Mouse (Mus musculus) MEL (cell line): ENCODE data around the gene Erp29. TPM values are rescaled to one million over a fixed set of nuclear protein-coding genes. Genes with fewer than 3 reads are reported as not detected.

Source experiments
- DNase-seq: peaks from one replicate; pipeline ENCODE4 v3.0.0; 2011; ENCODE audit warnings: low read depth, low spot score
- H3K27ac ChIP-seq: 2 replicates; pipeline ENCODE4 v1.5.1; 2012; ENCODE audit warnings: low read depth, mild to moderate bottlenecking, control low read depth, low read length, moderate library complexity; ENCODE audit not compliant: control insufficient read depth
- H3K27me3 ChIP-seq, 2 experiments: fragments of 150-350 bp in 1 of 2; sonication (generic) in 1 of 2; 2 replicates each; pipeline ENCODE4 v1.6.1; 2012; ENCODE audit warnings: low read length in 2 of 2, mild to moderate bottlenecking in 2 of 2, improper control_type of control experiment in 1 of 2, moderate library complexity in 1 of 2; ENCODE audit not compliant: insufficient read depth in 2 of 2, control insufficient read depth in 1 of 2
- H3K36me3 ChIP-seq, 2 experiments: 2 replicates each; pipeline ENCODE4 v1.6.1; 2012 to 2014; ENCODE audit warnings: low read length in 2 of 2, improper control_type of control experiment in 1 of 2, inconsistent platforms in 1 of 2, mild to moderate bottlenecking in 1 of 2; ENCODE audit not compliant: insufficient read depth in 2 of 2, control insufficient read depth in 1 of 2
- H3K4me1 ChIP-seq, 2 experiments: fragments of 150-350 bp in 1 of 2; sonication (generic) in 1 of 2; 2 replicates each; pipeline ENCODE4 v1.6.1; 2012; ENCODE audit warnings: low read length in 2 of 2, improper control_type of control experiment in 1 of 2, mild to moderate bottlenecking in 1 of 2; ENCODE audit not compliant: insufficient read depth in 2 of 2, control insufficient read depth in 1 of 2
- H3K4me3 ChIP-seq, 2 experiments: fragments of 150-350 bp in 1 of 2; sonication (generic) in 1 of 2; 2 replicates each; pipeline ENCODE4 v1.5.1; 2012; ENCODE audit warnings: low read depth in 2 of 2, low read length in 2 of 2, mild to moderate bottlenecking in 2 of 2, moderate library complexity in 2 of 2, control low read depth in 1 of 2, improper control_type of control experiment in 1 of 2; ENCODE audit not compliant: control insufficient read depth in 1 of 2, insufficient read depth in 1 of 2
- H3K79me2 ChIP-seq: 2 replicates; pipeline ENCODE4 v1.6.1; 2012; ENCODE audit warnings: mild to moderate bottlenecking, low read length, moderate library complexity; ENCODE audit not compliant: control insufficient read depth, poor library complexity, insufficient read depth
- H3K9ac ChIP-seq: 2 replicates; pipeline ENCODE4 v1.6.1; 2012; ENCODE audit warnings: low read depth, mild to moderate bottlenecking, control low read depth, low read length, moderate library complexity; ENCODE audit not compliant: control insufficient read depth, poor library complexity, severe bottlenecking
- H3K9me3 ChIP-seq: fragments of 150-350 bp; sonication (generic); replicated peaks from 2 replicates; pipeline ENCODE4 v1.6.1; 2012; ENCODE audit warnings: mild to moderate bottlenecking, low read length, improper control_type of control experiment, moderate library complexity; ENCODE audit not compliant: insufficient read depth
- CHD2 ChIP-seq: IDR thresholded peaks from 2 replicates; pipeline ENCODE4 v1.6.1; 2011; ENCODE audit warnings: low read length, improper control_type of control experiment
- CTCF ChIP-seq, 3 experiments: IDR thresholded peaks in 2 of 3; conservative IDR thresholded peaks in 1 of 3; 2 replicates each; pipeline ENCODE4 v1.5.1; 2011 to 2012; ENCODE audit warnings: low read length in 3 of 3, low read depth in 2 of 3, mild to moderate bottlenecking in 2 of 3, improper control_type of control experiment in 1 of 3, inconsistent platforms in 1 of 3, mixed read lengths in 1 of 3, moderate library complexity in 1 of 3; ENCODE audit not compliant: control insufficient read depth in 1 of 3, insufficient read depth in 1 of 3, poor library complexity in 1 of 3, severe bottlenecking in 1 of 3
- ELF1 ChIP-seq: IDR thresholded peaks from 2 replicates; pipeline ENCODE4 v1.6.1; 2014; ENCODE audit warnings: low read depth, mild to moderate bottlenecking, inconsistent platforms, low read length, improper control_type of control experiment, moderate library complexity
- ETS1 ChIP-seq: IDR thresholded peaks from 2 replicates; pipeline ENCODE4 v1.6.1; 2012; ENCODE audit warnings: low read depth, mild to moderate bottlenecking, inconsistent platforms, low read length, improper control_type of control experiment, moderate library complexity
- GABPA ChIP-seq: IDR thresholded peaks from 2 replicates; pipeline ENCODE4 v1.6.1; 2012; ENCODE audit warnings: low read depth, mild to moderate bottlenecking, inconsistent platforms, low read length, improper control_type of control experiment, moderate library complexity
- HCFC1 ChIP-seq: IDR thresholded peaks from 2 replicates; pipeline ENCODE4 v1.6.1; 2012; ENCODE audit warnings: low read depth, mild to moderate bottlenecking, inconsistent platforms, low read length, improper control_type of control experiment, moderate library complexity
- JUND ChIP-seq: IDR thresholded peaks from 2 replicates; pipeline ENCODE4 v1.6.1; 2011; ENCODE audit warnings: low read depth, mild to moderate bottlenecking, improper control_type of control experiment, low read length
- KAT2A ChIP-seq: conservative IDR thresholded peaks from 2 replicates; pipeline ENCODE4 v1.6.1; 2012; ENCODE audit warnings: low read depth, low read length, improper control_type of control experiment, inconsistent platforms
- MAFK ChIP-seq: IDR thresholded peaks from 2 replicates; pipeline ENCODE4 v1.6.1; 2011; ENCODE audit warnings: low read depth, mild to moderate bottlenecking, low read length, improper control_type of control experiment, borderline replicate concordance
- MAZ ChIP-seq: IDR thresholded peaks from 2 replicates; pipeline ENCODE4 v1.6.1; 2012; ENCODE audit warnings: low read depth, mild to moderate bottlenecking, inconsistent platforms, low read length, improper control_type of control experiment
- NELFE ChIP-seq: IDR thresholded peaks from 2 replicates; pipeline ENCODE4 v1.6.1; 2011; ENCODE audit warnings: low read depth, low read length, improper control_type of control experiment
- POLR2AphosphoS2 ChIP-seq: IDR thresholded peaks from 2 replicates; pipeline ENCODE4 v1.6.1; 2011; ENCODE audit warnings: low read length, improper control_type of control experiment
- RAD21 ChIP-seq: IDR thresholded peaks from 2 replicates; pipeline ENCODE4 v1.6.1; 2011; ENCODE audit warnings: mild to moderate bottlenecking, low read depth, low read length, improper control_type of control experiment
- RCOR1 ChIP-seq: IDR thresholded peaks from 2 replicates; pipeline ENCODE4 v1.6.1; 2012; ENCODE audit warnings: low read depth, mild to moderate bottlenecking, inconsistent platforms, low read length, improper control_type of control experiment
- SMC3 ChIP-seq: IDR thresholded peaks from 2 replicates; pipeline ENCODE4 v1.6.1; 2011; ENCODE audit warnings: low read depth, low read length, improper control_type of control experiment
- USF2 ChIP-seq, 2 experiments: IDR thresholded peaks; 2 replicates each; pipeline ENCODE4 v1.6.1; 2011 to 2012; ENCODE audit warnings: improper control_type of control experiment in 2 of 2, low read length in 2 of 2, borderline replicate concordance in 1 of 2, inconsistent platforms in 1 of 2, low read depth in 1 of 2, mild to moderate bottlenecking in 1 of 2; ENCODE audit not compliant: insufficient read depth in 1 of 2
- ZC3H11A ChIP-seq: IDR thresholded peaks from 2 replicates; pipeline ENCODE4 v1.6.1; 2012; ENCODE audit warnings: low read depth, mild to moderate bottlenecking, inconsistent platforms, low read length, improper control_type of control experiment
- polyA plus RNA-seq, 2 experiments: library from polyadenylated mRNA; stranded (reverse) in 1 of 2; unstranded in 1 of 2; fragments of >175 nt in 1 of 2; fragments of >200 nt in 1 of 2; gene quantifications; 2 replicates each; pipeline versions ENCODE4 v1.2.1 to v1.2.4; 2012; ENCODE audit warnings: low replicate concordance in 2 of 2, low read depth in 1 of 2; ENCODE audit not compliant: insufficient read length in 2 of 2, insufficient read depth in 1 of 2, missing spikeins in 1 of 2
- total RNA-seq: library from RNA; depleted of rRNA; stranded (reverse); fragments of 300-350 nt; gene quantifications from 2 replicates; pipeline ENCODE4 v1.2.3, GENCODE M21; 2012

Gene Erp29
- total and polyA plus RNA-seq, 3 experiments: 167 to 244 TPM; not detected in 1

DNA sequence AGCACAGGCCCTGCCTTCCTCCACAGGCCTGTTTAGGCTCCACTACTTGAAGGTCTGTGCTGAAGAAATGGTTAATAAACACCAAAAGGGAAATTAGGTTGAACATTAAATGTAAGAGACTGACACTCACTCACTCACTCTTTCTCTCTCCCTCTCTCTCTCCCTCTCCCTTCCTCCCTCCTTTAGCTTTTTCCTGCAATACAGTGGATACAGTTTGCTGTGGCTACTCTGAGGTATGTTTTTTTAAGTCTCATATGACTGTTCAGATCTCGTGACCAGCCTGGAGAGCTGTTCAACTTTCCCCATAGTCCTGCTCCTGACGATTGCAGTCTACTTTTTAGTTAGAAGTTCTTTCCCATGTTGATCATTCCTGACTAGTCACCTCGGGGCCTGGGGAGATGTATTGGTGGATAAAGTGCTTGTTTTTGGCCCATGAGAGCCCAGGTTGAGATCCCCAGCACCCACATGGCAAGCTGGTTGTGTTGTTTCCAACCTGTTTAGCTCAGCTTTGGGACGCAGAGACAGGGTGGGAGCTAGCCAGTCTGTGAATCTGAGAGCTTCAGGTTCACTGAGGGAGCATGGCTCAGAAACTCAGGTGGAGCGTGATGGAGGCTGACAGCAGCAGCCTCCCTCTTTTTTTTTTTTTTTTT lies 11.4 kb upstream of the Erp29 start:
- TF ChIP-seq CTCF (IDR thresholded peaks at IDR 0.05 in 2 of 3, conservative IDR thresholded peaks at IDR 0.05 in 1 of 3; ENCODE audit: control insufficient read depth in 1 of 3, insufficient read depth in 1 of 3, low read depth in 2 of 3, low read length in 3 of 3, poor library complexity in 1 of 3, severe bottlenecking in 1 of 3): no peak
- TF ChIP-seq JUND: no peak
- TF ChIP-seq HCFC1: no peak
- no peak for TF ChIP-seq RAD21
- no peak for TF ChIP-seq CHD2
- TF ChIP-seq GABPA: no peak
- TF ChIP-seq USF2 (IDR thresholded peaks at IDR 0.05; ENCODE audit: borderline replicate concordance in 1 of 2, insufficient read depth in 1 of 2, low read depth in 1 of 2, low read length in 2 of 2): no peak
- TF ChIP-seq NELFE: no peak
- TF ChIP-seq RCOR1: no peak
- TF ChIP-seq MAFK: no peak
- TF ChIP-seq MAZ: no peak
- Histone ChIP-seq H3K79me2 (no peaks in the 10 kb centered on the region), H3K36me3 (peaks cover 0 to 16% of the 10 kb centered on the region in 2 experiments; a peak in 2 of 4 replicates), H3K27me3 (no peaks in the 10 kb centered on the region), H3K9ac (no peak overlapping the region), H3K4me3 (no peak overlapping the region), H3K9me3 (no peaks in the 10 kb centered on the region), H3K4me1 (peaks cover 0 to 10% of the 10 kb centered on the region in 2 experiments; a peak in 3 of 4 replicates), H3K27ac (no peak overlapping the region)
- no peak for DNase-seq

- no peak overlapping the region for H3K27ac ChIP-seq
- no peak overlapping the region for H3K9ac ChIP-seq
- no peak for DNase-seq
- TF ChIP-seq MAFK (no peak), POLR2AphosphoS2 (no peak), ELF1 (no peak), ETS1 (no peak), HCFC1 (no peak), ZC3H11A (no peak), SMC3 (no peak), KAT2A (no peak), MAZ (no peak)
- H3K36me3 ChIP-seq: peaks cover 0 to 16% of the 10 kb centered on the region in 2 experiments; a peak in 2 of 4 replicates
- no peaks in the 10 kb centered on the region for H3K79me2 ChIP-seq
- no peak overlapping the region for H3K4me3 ChIP-seq
- H3K27me3 ChIP-seq: no peaks in the 10 kb centered on the region
- peaks cover 0 to 10% of the 10 kb centered on the region in 2 experiments; a peak in 3 of 4 replicates for H3K4me1 ChIP-seq
- no peaks in the 10 kb centered on the region for H3K9me3 ChIP-seq
Observed at GRCm38 (mm10) chr5:121462967-121463366, 10.7 kb upstream of the Erp29 start.
